Mouse (Mus musculus) heart, embryonic 11.5 days (tissue): Measurements from ENCODE around the gene Cyp11a1. TPM values are rescaled to one million over a fixed set of nuclear protein-coding genes. Genes with fewer than 3 reads are reported as not detected.

Experiments
- ATAC-seq: fragments of 200-750 bp; cut with Nextera tagmentation; replicated peaks from 2 replicates; pipeline ENCODE4 v1.8.0; 2017; ENCODE audit warnings: moderate library complexity; ENCODE audit not compliant: insufficient number of reproducible peaks, low FRiP score, low TSS enrichment
- H3K27ac ChIP-seq: fragments of 300-500 bp; sonication (generic); 2 replicates; pipeline ENCODE4 v1.5.1; 2014; ENCODE audit warnings: mild to moderate bottlenecking, low read depth, low read length
- H3K27me3 ChIP-seq: fragments of 300-500 bp; sonication (generic); 2 replicates; pipeline ENCODE4 v1.6.1; 2014; ENCODE audit warnings: mild to moderate bottlenecking, low read length, mixed read lengths; ENCODE audit not compliant: control insufficient read depth, insufficient read depth
- H3K36me3 ChIP-seq: fragments of 300-500 bp; sonication (generic); 2 replicates; pipeline ENCODE4 v1.6.1; 2014; ENCODE audit warnings: mild to moderate bottlenecking, low read length, moderate library complexity, mixed read lengths; ENCODE audit not compliant: control insufficient read depth, insufficient read depth
- H3K4me1 ChIP-seq: fragments of 300-500 bp; sonication (generic); 2 replicates; pipeline ENCODE4 v1.6.1; 2014; ENCODE audit warnings: low read length; ENCODE audit not compliant: control insufficient read depth, insufficient read depth
- H3K4me2 ChIP-seq: fragments of 300-500 bp; sonication (generic); 2 replicates; pipeline ENCODE4 v1.6.1; 2014; ENCODE audit warnings: mild to moderate bottlenecking, moderate library complexity
- H3K4me3 ChIP-seq: fragments of 300-500 bp; sonication (generic); 2 replicates; pipeline ENCODE4 v1.5.1; 2014; ENCODE audit warnings: low read depth, low read length
- H3K9ac ChIP-seq: fragments of 300-500 bp; sonication (generic); 2 replicates; pipeline ENCODE4 v1.6.1; 2014; ENCODE audit warnings: mild to moderate bottlenecking, low read depth, low read length, moderate library complexity
- H3K9me3 ChIP-seq: fragments of 300-500 bp; sonication (generic); replicated peaks from 2 replicates; pipeline ENCODE4 v1.6.1; 2016; ENCODE audit warnings: low read length; ENCODE audit not compliant: control insufficient read depth
- WGBS: fragments of 180-500 bp; shearing (Covaris S2); extraction: QIAGEN DNeasy Blood & Tissue Kit; methylation state at CpG from one replicate; pipeline ENCODE4 v1.1.7; 2014; ENCODE audit not compliant: insufficient replicate concordance; 5-methylcytosine and 5-hydroxymethylcytosine counted together
- polyA plus RNA-seq: library from polyadenylated mRNA; unstranded; fragments of >200 nt; fragmentation: Nextera tagmentation; extraction: Ambion mirVana; gene quantifications from 2 replicates; pipeline ENCODE4 v1.2.1, GENCODE M21; 2014

Cyp11a1 gene
- polyA plus RNA-seq, 1 experiment from 2014 or later, result not detected

DNA sequence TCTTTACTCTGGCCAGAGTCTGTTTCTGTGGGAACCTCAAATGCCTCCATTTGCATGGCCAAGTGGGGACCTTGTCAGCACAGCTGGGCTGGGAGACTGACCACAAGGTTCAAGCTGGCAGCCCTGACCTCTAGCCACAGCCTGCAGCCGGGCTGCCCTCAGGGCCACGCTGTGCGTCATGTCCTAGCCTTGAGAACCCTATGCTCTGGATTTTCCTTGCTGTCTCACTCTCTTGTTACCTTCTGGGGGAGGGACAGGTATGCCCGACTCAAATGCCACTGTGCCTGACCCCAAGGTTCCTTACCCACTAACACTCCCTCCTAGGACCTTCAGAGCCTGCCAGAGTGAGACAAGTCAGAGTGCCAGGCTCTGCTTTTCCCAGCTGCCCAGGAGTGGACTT is 30.8 kb downstream of the Cyp11a1 start:
- Histone ChIP-seq H3K9ac (no peak overlapping the region), H3K36me3 (no peaks in the 10 kb centered on the region), H3K4me1 (0 out of 2 replicates have a peak, but pooled peaks cover 3% of the 10 kb centered on the region), H3K27ac (no peak overlapping the region), H3K4me2 (no peak overlapping the region), H3K27me3 (peaks cover 23% of the 10 kb centered on the region), H3K4me3 (no peak overlapping the region), H3K9me3 (no peaks in the 10 kb centered on the region)
- ATAC-seq, result no peak
- 73% methylated on average over 4 of the region's 4 CpGs for WGBS

DNA sequence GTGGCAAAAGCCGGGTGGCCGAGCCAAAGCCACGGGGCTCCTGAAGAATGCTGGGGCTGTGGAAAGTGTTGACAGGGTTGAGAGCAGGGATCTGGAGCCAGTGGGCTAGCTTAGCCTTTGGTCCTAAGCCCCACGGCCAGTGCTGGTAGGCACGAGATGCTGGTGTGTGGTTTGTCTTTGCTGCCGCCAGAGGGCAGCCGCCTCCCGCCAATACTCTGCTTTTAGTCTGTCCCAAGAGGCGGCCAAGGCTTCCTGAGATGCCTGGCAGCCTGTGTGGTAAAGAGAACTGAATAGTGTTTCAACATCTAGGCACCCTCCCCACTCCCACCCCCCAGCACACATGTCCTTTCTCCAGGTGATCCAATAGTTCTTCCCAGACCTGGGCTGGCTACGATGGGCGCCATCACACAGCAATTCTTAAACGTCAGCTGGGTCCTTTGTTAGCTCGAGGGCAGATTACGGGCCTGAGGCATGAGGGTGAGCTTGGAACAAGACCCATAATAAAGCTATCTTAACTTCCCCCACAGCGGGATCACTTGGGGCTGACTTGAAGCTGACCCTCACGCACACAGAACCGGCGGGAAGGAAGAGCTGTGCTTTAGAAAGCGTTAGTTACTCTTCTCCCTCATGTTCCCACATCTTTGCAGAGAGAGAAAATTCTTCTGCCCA is 32.4 kb downstream of the Cyp11a1 start:
- peaks cover 7% of the 10 kb centered on the region; the same call in 1 of the 2 replicates for H3K4me1 ChIP-seq
- no peak overlapping the region for H3K27ac ChIP-seq
- H3K4me2 ChIP-seq, result no peak overlapping the region
- no peak for ATAC-seq
- no peaks in the 10 kb centered on the region for H3K36me3 ChIP-seq
- H3K9ac ChIP-seq, result no peak overlapping the region
- H3K9me3 ChIP-seq, result no peaks in the 10 kb centered on the region
- WGBS, result 32% methylated on average over 19 of the region's 19 CpGs
- peaks cover 16% of the 10 kb centered on the region for H3K27me3 ChIP-seq
- no peak overlapping the region for H3K4me3 ChIP-seq

DNA sequence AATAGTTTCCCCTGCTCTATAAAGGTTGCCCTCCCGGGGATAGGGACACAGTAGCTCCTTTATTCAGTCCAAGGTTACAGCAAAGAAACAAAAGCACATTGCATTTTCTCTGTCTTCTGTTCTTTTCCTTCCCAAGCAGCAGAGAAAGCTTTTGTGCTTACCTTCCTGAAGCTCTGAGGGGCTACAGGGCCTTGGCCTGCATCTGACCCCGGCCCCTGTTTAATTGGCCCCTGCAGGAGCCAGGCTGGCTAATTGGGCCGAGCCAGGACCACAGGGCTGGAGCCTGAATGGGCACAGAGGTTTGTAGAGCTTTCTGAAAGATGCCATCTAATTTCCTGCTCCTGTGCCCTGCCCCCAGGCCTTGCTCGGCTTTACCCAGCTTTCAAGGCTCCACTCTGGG is 34.8 kb downstream of the Cyp11a1 start:
- no peak for ATAC-seq
- Histone ChIP-seq H3K4me2 (no peak overlapping the region), H3K9ac (no peak overlapping the region), H3K9me3 (no peaks in the 10 kb centered on the region), H3K27ac (no peak overlapping the region), H3K4me1 (peaks cover 7% of the 10 kb centered on the region; the same call in 1 of the 2 replicates), H3K36me3 (no peaks in the 10 kb centered on the region), H3K27me3 (peaks cover 16% of the 10 kb centered on the region), H3K4me3 (no peak overlapping the region)
- WGBS, result 62% methylated on average over 4 of the region's 4 CpGs

DNA sequence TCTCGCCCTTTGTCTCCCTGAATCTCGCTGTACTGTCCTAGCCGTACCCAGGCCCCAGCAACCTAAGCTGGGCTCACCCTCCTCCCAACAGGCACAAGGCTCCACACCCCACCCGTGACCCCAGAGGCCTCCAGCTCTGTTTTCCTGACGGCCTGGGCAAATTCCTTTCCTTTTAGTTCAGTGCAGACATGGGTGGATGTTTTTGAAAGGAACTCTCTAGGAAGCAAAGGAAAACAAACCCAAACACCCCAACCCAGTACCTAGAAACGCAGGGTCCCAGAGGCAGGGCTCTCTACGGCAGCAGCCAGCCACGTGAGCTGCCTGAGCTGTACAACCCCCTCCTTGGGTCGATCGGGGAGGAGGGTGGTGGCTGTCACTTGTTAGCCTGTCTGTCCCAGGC is 36.2 kb downstream of the Cyp11a1 start:
- no peak for ATAC-seq
- H3K9me3 ChIP-seq, result no peaks in the 10 kb centered on the region
- peaks cover 7% of the 10 kb centered on the region; the same call in 1 of the 2 replicates for H3K4me1 ChIP-seq
- WGBS, result 29% methylated on average over 10 of the region's 10 CpGs
- no peaks in the 10 kb centered on the region for H3K36me3 ChIP-seq
- H3K27me3 ChIP-seq, result peaks cover 8% of the 10 kb centered on the region
- H3K4me3 ChIP-seq, result no peak overlapping the region
- no peak overlapping the region for H3K4me2 ChIP-seq
- no peak overlapping the region for H3K9ac ChIP-seq
- no peak overlapping the region for H3K27ac ChIP-seq

DNA sequence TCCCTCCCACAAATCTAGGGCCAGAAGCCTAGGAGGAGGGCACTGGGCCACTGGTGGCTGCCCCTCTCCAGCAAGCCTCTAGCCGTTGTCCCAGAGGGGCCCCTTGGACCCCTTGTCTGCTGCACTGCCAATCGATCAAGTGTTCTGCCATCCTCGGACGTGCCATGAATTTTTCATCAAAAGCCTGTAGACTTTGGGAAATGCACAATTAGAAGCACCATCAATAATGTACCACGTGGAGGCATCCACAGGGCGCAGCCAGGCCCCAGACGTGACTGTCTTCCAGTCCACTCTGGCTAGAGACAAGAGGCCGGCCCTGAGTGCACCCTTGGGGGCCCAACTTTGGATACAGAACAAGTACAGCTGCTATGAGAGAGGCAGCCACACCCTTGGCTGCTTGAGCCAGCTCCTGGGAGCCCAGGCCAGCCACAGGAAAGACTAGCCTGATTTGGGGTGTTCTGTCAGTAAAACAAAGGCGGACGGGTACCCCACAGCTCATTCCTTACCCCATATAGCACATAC is 37.3 kb downstream of the Cyp11a1 start:
- 77% methylated on average over 10 of the region's 10 CpGs for WGBS
- no peaks in the 10 kb centered on the region for H3K27me3 ChIP-seq
- H3K4me1 ChIP-seq, result peaks cover 13% of the 10 kb centered on the region
- H3K4me2 ChIP-seq, result no peak overlapping the region
- H3K36me3 ChIP-seq, result no peaks in the 10 kb centered on the region
- no peak overlapping the region for H3K9ac ChIP-seq
- H3K9me3 ChIP-seq, result no peaks in the 10 kb centered on the region
- no peak overlapping the region for H3K27ac ChIP-seq
- H3K4me3 ChIP-seq, result no peak overlapping the region
- ATAC-seq, result no peak

DNA sequence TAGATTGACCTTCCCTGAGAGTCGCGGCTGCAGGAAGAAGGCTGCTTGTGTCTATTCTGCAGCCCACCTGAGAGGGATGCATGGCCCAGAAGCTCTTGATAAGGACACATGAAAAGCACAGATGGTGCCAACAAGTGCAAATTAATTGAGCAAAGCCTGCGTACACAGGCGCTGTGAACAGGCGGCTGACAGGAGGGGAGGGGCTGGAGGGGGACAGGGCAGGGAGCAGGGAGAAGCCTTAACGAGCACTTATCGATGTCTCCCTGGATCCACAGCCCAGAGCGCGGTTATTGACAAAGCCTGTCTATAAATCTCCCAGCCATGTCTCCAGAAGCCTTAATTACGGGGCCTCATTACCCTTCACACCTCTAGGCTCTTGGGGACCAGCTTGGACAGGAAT is 38.6 kb downstream of the Cyp11a1 start:
- Histone ChIP-seq H3K4me1 (peaks cover 14% of the 10 kb centered on the region), H3K9me3 (no peaks in the 10 kb centered on the region), H3K36me3 (no peaks in the 10 kb centered on the region), H3K9ac (no peak overlapping the region), H3K27ac (no peak overlapping the region), H3K4me3 (no peak overlapping the region), H3K4me2 (no peak overlapping the region), H3K27me3 (no peaks in the 10 kb centered on the region)
- no peak for ATAC-seq
- 31% methylated on average over 10 of the region's 10 CpGs for WGBS

DNA sequence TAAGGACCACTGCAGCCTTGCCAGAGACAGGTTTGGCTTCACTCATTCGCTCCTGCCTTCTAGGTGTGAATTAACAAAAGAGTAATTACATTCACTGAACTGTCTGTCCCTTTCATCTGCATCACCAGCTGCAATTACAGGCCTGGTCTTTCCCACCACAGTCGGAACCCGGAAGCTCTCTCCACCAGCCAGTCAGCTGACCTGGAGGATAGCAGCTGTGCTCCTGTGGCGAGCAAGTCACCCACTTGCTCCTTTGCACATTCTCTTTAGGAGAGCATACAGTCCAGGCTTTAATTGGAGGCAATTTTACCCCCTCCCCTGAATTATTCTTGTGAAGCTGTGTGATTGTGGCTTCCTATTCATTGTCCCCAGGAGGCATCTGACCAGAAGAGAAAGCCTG is 39.4 kb downstream of the Cyp11a1 start:
- Histone ChIP-seq H3K9me3 (no peaks in the 10 kb centered on the region), H3K4me2 (no peak overlapping the region), H3K27me3 (no peaks in the 10 kb centered on the region), H3K36me3 (no peaks in the 10 kb centered on the region), H3K4me3 (no peak overlapping the region), H3K4me1 (peaks cover 14% of the 10 kb centered on the region), H3K27ac (no peak overlapping the region), H3K9ac (no peak overlapping the region)
- WGBS, result 27% methylated on average over 4 of the region's 4 CpGs
- ATAC-seq, result no peak

DNA sequence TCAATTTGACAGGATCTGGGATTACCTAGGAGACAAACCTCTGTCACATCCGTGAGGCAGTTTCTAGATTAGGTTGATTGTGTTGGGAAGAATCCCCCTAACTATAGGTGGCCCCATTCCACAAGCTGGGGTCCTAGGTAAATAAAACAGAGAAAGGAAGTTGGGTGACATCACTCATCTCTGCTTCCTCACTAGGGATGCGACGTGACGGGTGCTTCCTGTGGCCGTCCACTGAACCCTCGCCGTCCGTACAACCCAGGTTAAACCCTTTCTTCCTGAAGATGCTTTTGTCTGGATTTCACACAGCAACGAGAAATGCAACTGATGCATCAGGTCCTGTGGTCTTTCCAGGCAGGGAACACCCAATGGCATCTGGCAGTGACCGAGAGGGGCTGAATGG is 40.9 kb downstream of the Cyp11a1 start:
- no peak overlapping the region for H3K27ac ChIP-seq
- no peaks in the 10 kb centered on the region for H3K36me3 ChIP-seq
- no peak overlapping the region for H3K4me2 ChIP-seq
- no peak overlapping the region for H3K4me3 ChIP-seq
- peaks cover 10% of the 10 kb centered on the region for H3K4me1 ChIP-seq
- H3K9me3 ChIP-seq, result no peaks in the 10 kb centered on the region
- 0 out of 2 replicates have a peak, but pooled peaks cover 3% of the 10 kb centered on the region for H3K27me3 ChIP-seq
- no peak overlapping the region for H3K9ac ChIP-seq
- ATAC-seq, result no peak
- 61% methylated on average over 10 of the region's 10 CpGs for WGBS

DNA sequence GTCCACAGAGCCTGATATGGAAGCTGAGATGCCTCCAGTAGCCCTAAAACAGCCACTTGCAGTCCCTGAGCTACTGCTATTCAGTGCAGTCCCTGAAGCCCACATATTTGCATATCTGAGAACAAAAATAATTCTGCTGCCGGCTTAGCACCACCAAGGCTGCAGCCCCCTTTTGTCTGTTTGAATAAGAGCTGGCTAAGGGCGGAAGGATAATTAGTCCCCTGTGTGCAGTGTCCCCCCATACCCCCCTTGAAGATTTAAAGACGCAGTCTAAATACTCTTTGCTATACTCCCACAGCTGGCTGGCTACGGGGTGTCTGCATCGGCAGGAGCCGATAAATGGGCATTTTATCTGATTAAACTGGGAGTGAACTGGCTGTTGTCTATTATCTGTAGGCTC is 42.4 kb downstream of the Cyp11a1 start:
- 0 out of 2 replicates have a peak, but pooled peaks cover 3% of the 10 kb centered on the region for H3K27me3 ChIP-seq
- ATAC-seq, result no peak
- H3K4me3 ChIP-seq, result no peak overlapping the region
- WGBS, result 24% methylated on average over 6 of the region's 6 CpGs
- peaks cover 11% of the 10 kb centered on the region for H3K4me1 ChIP-seq
- no peaks in the 10 kb centered on the region for H3K9me3 ChIP-seq
- no peaks in the 10 kb centered on the region for H3K36me3 ChIP-seq
- H3K27ac ChIP-seq, result no peak overlapping the region
- H3K4me2 ChIP-seq, result no peak overlapping the region
- no peak overlapping the region for H3K9ac ChIP-seq
